Mouse (Mus musculus) cortical plate, adult 2 months (tissue): ENCODE measurements around the gene Wnk4.

Experiments
- CTCF ChIP-seq: fragments of 200-500 bp; IDR thresholded peaks from 2 replicates; pipeline ENCODE4 v1.5.1; 2011; ENCODE audit warnings: mild to moderate bottlenecking, control low read depth, low read length; ENCODE audit not compliant: insufficient read depth; ENCODE audit errors: extremely low read depth
- POLR2A ChIP-seq: fragments of 200-500 bp; IDR thresholded peaks from 2 replicates; pipeline ENCODE4 v1.6.1; 2011; ENCODE audit warnings: mild to moderate bottlenecking, low read length, control low read depth; ENCODE audit not compliant: insufficient read depth; ENCODE audit errors: extremely low read depth

GRCm38 (mm10) chr11:101245071-101245470, 15.3 kb upstream of the Wnk4 start:
- TF ChIP-seq CTCF (no peak), POLR2A (no peak)
